Mouse (Mus musculus): Measurements from ENCODE around the gene Mia.

DNA sequence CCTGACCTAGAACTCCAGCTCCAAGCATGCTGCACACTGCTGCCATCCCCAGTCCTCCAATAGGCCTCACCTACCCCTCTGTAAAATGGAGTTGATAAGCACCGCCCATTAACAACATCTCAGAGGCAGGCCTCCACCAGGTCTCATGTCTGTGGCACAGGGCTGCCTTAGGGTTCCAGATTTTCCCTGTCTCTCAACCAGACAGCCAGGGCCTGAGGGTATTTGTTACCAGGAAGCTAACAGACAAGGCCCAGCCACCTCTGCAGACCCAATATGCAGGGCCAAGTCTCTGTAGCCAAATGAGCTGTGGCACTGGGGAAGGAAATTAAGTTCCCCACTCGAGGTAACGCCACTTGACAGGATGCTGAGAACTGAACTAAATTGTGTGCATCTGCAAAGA, 20.0 kb downstream of the Mia start:
- TF ChIP-seq MAFK (IDR thresholded peaks at IDR 0.05; ENCODE audit: insufficient replicate concordance, low read length) (no peak), CTCF (conservative IDR thresholded peaks at IDR 0.05 in 1 of 2, IDR thresholded peaks at IDR 0.05 in 1 of 2; ENCODE audit: low read depth in 2 of 2, low read length in 2 of 2) (no peak), MXI1 (IDR thresholded peaks at IDR 0.05; ENCODE audit: low read depth, low read length) (no peak), E2F4 (IDR thresholded peaks at IDR 0.05; ENCODE audit: insufficient replicate concordance, low read depth, low read length) (no peak), SMC3 (IDR thresholded peaks at IDR 0.05; ENCODE audit: low read depth, low read length) (no peak)
